Mouse (Mus musculus): Measurements from ENCODE around the gene Jup.
A peak's percentile ranks its signal among the peaks of the same experiment; 100 is the strongest.

Gene Jup

DNA sequence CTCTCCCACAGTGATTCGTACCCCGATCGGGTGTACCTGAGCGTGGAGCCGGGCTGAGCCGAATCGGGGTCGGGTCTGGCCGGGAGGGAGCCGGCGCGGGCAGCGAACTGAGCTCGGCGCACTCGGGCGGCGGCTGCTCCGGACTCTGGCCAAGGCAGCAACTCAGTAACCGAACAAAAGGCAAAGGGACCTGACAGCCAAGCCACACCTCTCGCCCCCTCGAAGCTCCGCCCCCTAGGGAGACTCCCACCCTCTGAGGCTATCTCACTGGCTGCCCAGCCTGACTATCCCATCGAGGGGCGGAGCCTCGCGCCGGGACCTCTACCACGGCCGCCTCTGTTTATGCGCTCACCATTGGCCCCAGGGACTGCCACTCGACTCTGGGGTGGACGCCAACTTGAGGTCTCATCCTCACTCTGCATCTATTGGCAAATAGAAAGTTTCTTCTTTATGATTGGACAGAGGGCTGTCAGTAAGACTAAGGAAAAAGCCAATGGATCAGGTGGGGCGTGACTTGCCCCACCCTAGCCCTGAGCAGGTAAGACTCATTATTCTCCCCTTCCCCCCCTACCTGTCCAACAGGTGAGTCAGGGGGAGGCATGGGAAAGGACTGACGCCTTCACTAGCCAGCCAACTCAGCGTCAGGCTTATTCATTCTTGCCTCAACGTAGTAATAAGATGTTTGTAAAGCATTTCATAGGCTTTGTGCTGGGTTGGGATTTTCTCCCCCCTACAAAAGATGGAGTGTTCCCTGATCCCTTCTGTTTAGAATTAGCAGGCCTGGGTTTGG is at the start of gene Jup:
Gene Jup (minus strand): TSS at position 164 of the 790 bp plus-strand sequence.
- peak; percentile 98 for DNase-seq (ENCODE audit: low read depth, low spot score)

DNA sequence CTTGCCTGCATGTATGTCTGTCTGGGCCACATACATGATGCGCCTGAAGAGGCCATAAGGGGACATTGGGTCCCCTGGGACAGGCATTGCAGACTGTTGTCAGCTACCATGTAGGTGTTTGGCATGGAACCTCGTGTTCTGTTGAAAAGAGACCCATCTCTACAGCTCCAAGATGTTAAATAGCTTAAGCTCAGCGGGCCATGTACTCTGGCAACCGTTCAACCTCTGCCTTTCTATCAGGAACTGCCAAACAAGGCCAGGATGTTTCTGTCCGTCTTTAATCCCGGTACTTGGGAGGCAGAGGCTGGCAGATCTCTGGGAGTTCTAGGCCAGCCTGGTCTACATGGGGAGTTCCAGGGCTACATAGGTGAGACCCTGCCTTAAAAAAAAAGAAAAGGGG is 45.1 kb upstream of the Jup start:
- DNase-seq (ENCODE audit: low read depth, low spot score), result no peak

- no peak for DNase-seq (ENCODE audit: low read depth, low spot score)
Observed at GRCm38 (mm10) chr11:100441797-100442196, 44.2 kb upstream of the Jup start, which contains the start of the genes Nt5c3b and Klhl10. Gene Nt5c3b (minus strand): TSS chr11:100441808. Gene Klhl10 (plus strand): TSS chr11:100441917.

DNA sequence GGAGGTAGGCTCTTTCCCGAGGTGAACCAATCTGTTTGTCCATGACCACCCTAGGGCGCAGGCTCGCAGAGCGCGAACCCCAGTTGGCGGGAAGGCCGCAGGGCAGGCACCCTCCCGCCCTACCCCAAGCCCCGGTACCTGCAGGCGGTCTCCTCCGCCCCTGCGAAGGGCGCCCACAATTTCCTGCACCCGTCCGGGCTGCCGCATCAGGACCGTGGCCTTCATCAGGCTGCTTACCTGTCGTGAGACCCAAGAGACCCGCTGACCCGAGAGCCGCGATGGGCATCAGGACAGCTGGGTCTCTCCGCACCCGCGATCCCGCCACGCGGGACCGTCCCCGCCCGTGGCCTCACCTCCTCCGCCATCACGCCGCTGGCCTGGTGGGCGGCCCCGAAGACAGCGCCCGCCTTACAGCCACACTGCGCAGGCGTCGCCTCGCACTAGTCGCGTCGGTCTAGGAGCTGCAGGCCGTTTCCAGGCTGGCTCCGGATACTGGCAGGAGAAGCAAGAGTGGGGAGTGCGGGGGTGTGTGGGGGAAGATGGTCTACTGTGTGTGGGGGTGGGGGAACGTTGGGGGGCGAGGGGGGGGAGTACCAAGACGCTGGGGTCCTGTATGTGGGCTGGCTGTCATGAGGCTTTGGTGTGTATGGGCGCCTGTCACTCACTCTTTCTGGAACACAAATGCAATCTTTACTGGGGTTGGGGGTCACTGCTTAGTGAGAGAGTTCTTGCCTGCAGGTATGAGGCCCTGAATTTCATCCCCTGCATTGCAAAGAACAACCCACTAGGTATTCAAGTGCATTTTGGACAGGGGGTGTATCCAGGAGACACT is 43.3 kb upstream of the Jup start:
- DNase-seq (ENCODE audit: low read depth, low spot score), result peak; percentile 66

GRCm38 (mm10) chr11:100437901-100438300 is 40.3 kb upstream of the Jup start:
- no peak for DNase-seq (ENCODE audit: low read depth, low spot score)

GRCm38 (mm10) chr11:100435678-100436246 is 38.2 kb upstream of the Jup start:
- no peak for DNase-seq (ENCODE audit: low read depth, low spot score)

DNA sequence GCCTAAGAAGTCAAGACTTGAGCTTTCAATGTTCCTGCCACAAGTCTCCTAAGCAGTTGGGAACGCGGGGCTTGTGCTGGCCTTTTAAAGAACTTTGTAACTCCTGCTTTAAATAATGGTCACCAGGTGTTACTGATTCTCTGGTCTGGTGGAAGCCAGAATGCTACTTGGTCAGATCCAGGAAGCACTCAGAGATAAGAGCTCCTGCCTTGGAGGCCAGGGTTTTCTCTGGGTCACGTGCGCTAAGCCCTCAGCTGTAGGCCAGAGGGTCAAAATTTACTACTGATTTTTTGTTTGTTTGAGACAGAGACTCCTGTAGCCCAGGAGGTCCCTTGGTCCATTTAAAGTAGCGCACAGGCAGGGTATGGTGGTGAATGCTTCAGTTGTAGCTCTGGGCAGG is 34.4 kb upstream of the Jup start:
- no peak for DNase-seq (ENCODE audit: low read depth, low spot score)

GRCm38 (mm10) chr11:100430052-100430451 is 32.5 kb upstream of the Jup start:
- DNase-seq (ENCODE audit: low read depth, low spot score), result no peak

DNA sequence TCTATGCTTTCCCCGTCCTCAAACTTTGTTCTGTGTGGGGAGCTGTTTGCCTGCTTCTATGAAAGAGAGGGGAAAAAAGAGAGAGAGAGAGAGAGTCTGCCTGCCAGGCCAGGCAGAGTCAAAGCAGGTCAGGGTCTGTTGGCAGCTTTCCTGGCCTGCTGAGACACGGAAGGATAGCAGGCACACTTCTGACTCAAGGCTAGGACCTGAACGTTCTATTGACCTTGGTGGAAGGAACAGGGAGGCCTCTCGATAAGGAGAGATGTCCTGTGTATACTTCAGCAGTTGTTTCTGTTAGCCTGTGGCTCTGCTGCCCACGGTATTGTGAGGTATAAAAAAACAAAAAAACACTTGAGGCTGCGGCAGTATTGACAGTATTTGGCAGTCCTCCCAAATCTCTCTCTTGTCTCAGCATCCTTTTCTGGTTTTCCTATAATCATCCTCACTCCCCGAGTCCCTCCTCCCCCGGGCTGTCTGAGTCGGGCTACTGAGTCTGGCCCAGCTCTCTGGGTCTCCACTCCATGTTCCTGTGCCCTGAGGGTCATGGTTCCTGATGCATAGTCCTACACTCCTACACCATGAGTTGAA is 31.1 kb upstream of the Jup start:
- DNase-seq (ENCODE audit: low read depth, low spot score), result no peak

GRCm38 (mm10) chr11:100426820-100427219 is 29.3 kb upstream of the Jup start:
- DNase-seq (ENCODE audit: low read depth, low spot score), result no peak

DNA sequence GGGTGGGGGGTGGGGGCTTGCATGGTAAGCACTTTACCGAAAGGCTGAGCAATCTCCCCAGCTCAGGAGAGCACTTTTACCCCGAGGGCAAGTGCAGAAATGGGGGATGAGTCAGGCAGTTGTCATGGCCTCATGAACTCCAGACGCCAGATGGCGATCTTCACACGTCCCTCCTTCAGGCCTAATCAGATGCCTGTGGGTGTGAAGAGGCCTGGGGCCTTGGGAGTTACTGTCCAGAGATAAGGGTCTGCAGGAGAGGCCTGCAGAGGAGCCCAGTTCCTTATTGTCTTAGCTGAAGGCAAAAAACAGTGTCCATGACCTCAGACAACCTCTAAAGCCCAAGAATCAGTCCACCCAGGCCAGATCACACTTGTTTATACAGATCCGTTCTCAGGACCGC is 28.3 kb upstream of the Jup start:
- peak; percentile 63 for DNase-seq (ENCODE audit: low read depth, low spot score)

DNA sequence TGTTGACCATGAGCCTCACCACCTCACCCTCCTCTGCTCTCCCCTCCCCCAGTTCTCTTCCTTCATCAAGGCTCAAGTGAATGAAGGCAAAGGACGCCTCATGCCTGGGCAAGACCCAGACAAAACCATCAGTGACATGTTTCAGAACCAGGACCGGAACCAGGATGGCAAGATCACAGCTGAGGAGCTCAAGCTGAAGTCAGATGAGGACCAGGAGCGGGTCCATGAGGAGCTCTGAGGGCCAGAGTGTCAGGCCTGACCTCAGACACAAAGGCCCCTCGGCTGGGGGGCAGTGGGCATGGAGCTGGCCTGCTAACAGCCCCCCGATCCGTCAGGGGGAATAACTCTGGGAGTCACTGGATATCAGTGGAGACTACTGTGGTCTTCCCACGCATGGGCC is 26.3 kb upstream of the Jup start:
- no peak for DNase-seq (ENCODE audit: low read depth, low spot score)

DNA sequence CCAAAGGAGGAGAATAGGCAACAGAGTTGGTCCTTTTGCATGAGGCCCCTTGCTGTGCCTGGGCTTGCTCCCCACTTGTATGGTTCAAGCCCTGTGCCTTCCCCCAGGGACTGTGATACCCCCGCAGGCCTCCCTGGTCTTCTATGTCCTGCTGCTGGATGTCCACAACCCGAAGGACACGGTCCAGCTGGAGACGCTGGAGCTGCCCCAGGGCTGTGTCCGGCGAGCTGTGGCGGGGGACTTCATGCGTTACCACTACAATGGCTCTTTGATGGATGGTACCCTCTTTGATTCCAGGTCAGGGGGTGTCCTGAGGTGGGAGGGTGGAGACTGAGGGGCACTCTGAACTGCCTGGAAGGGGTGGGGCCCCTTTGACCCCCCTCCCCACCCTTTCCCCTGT is 24.0 kb upstream of the Jup start:
- DNase-seq (ENCODE audit: low read depth, low spot score), result no peak

DNA sequence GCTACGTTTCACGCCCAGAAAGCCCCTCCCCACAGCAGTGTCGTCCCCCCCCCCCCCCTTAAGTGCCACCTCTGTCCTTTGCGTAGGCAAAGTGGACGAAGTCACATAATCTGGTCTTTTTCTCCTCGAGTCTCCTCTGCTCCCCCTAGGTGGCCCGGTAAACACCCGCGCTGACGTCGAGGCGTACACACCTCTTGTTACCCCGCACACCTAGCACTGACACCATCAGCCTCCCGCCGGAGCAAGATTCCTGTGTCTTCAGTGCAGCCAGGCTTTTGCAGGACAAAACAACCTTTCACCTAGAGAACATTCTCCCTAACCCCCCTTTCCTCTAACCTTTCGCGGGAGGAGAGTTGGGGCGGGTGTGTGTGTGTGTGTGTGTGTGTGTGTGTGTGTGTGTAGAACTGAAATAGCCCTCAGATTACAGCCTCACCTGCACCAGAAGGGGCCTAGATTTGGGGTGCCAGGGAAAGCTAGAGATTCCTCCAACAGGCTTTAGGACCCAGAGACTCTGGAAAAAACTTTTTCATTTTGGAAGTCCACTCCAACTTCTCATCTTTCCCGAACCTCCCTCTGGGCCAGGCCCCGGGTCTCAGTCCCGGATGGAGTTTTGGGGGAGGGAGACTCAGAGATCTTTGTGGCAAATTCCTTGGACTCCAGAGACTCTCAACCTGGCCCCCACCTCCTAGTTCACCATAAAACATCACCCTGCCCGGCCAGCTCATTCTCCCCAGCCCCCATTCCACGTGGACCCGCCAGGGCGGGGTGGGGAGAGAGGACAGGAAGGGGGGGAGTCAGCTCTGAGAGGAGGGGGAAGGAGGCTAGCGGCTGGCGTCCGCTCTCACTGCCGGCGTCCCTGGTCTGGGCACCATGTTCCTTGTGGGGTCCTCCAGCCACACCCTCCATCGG is 17.6 kb upstream of the Jup start, which contains the start of gene Fkbp10:
Gene Fkbp10 (plus strand): TSS at position 784 of the 909 bp plus-strand sequence.
- peak; percentile 49 for DNase-seq (ENCODE audit: low read depth, low spot score)

DNA sequence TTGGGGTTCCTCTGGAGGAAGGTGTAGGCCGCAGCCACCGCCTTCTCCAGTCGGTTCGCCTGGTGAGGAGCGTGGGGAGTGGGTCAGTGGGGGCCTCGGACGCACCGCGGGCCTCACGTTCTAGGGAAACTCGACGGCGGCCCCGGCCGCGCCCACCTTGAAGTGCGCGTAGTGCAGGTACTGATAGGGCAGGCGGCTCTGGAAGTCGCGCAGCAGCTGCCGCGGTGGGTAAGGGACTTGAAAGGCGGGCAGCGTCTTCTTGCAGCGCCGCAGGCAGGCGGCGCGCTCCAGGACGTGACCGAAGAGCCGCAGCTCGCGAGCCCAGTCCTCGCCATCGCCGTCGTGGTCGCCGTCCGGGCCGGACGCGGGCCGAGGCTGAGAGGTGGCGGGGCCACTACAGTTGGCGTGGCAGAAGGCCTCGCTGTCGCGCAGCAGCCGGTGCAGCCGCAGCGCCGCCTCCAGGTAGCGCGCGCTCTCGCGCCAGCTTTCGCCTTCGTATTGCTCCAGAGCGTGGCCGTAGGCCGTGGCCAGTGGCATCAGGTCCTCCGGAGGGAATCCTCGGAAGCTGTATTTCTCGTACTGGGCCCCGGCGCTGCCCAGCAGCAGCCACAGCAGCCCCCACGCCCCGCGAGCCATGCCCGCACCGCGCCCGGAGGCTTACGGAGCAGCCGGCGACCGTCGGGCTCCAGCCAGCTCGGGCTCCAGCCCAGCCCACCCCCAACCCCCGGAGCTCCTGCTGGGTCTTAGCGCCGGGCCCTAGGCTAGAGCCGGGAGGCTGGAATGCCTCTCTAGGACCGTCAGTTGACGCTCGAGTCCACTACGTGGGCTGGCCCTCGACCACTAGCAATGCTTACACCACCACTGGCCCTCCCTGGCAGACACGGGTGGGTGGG is 16.7 kb upstream of the Jup start, which contains the start of gene P3h4:
Gene P3h4 (minus strand): TSS at position 816 of the 893 bp plus-strand sequence.
- DNase-seq (ENCODE audit: low read depth, low spot score), result peak; percentile 83

- no peak for DNase-seq (ENCODE audit: low read depth, low spot score)
Observed at GRCm38 (mm10) chr11:100413541-100413940, 16.0 kb upstream of the Jup start.

DNA sequence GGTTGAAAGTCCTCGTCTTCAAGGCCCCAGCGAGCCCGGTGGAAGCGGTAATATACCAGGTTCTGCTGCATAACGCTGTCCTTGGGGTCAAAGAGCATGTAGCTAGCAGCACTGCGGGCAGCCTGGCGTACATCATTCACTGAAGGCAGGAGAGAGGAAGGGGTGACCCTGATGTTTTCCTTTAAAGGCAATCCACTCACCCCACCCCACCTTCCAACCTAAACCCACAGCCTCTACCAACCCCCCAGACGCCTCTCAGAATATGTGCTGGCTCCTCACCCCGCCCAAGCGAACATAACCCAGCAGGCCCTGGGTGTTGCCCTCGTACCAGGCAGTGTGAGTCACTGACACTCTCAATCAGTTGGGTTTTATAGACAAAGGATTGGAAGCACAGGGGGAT is 14.2 kb upstream of the Jup start:
- DNase-seq (ENCODE audit: low read depth, low spot score), result no peak

DNA sequence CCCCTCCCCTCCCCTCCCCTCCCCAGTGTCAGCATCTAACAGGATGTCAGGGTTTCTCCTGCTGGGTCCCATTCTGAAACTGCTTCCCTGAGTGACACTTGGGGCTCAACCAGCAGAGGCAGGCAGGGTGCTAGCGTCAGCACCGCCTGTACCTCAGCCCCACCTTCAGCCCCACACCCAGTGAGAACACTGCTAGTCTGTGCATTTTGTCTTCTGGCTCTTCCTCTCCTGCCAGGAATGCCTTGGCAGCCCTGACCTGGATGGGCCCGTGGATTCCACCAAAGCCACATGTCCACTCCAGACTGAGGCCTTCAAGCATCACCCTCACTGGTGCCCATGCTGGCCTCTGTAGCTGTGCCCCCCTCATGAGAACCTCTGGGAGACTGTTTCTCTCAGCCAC is 12.1 kb upstream of the Jup start:
- no peak for DNase-seq (ENCODE audit: low read depth, low spot score)

DNA sequence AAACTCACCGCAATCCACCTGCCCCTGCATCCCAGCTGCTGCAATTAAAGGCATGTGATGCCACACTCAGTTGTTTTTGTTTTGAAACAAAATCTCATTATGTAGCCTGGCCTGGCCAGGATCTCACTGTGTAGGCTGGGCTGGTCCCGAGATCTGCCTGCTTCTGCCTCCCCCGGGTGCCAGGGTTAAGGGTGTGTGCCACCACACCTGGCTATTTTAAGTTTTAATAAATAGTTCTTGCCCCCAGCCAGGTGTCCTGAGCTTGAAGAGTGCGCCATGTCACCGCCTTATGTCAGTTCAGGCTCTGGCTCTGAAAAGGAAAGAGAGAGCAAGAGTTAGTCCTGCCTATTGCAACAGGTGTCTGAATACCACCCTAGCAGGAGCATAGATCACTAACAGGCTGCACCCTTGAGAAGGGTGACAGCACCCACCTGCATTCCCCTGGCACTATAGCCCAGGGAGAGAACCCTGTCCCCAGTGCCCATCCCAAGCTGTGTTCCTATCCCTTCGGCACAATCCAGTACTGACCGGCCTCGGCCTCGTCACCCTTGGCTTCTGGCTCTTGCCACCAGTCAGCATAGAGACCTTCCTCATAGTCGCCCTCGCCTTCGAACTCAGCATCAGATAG is 11.4 kb upstream of the Jup start:
- no peak for DNase-seq (ENCODE audit: low read depth, low spot score)

All from embryo, embryonic 11.5 days (tissue).